Mouse (Mus musculus) embryonic facial prominence, embryonic 12.5 days (tissue): ENCODE data around the gene Gtf3c2. TPM values are rescaled to one million over a fixed set of nuclear protein-coding genes. Genes with fewer than 3 reads are reported as not detected.
A peak's percentile ranks its signal among the peaks of the same experiment; 100 is the strongest.

Experiments
- ATAC-seq: fragments of 200-750 bp; cut with Nextera tagmentation; 2 replicates; pipeline ENCODE4 v1.8.0; 2017; ENCODE audit not compliant: insufficient number of reproducible peaks, insufficient read depth, low FRiP score, low TSS enrichment
- H3K27ac ChIP-seq: fragments of 300-500 bp; sonication (generic); 2 replicates; pipeline ENCODE4 v1.5.1; 2016; ENCODE audit warnings: mild to moderate bottlenecking
- H3K27me3 ChIP-seq: fragments of 300-500 bp; sonication (generic); 2 replicates; pipeline ENCODE4 v1.6.1; 2016; ENCODE audit warnings: mild to moderate bottlenecking, moderate library complexity
- H3K36me3 ChIP-seq: fragments of 300-500 bp; sonication (generic); 2 replicates; pipeline ENCODE4 v1.6.1; 2016; ENCODE audit warnings: mild to moderate bottlenecking
- H3K4me1 ChIP-seq: fragments of 300-500 bp; sonication (generic); 2 replicates; pipeline ENCODE4 v1.6.1; 2016
- H3K4me2 ChIP-seq: fragments of 300-500 bp; sonication (generic); replicated peaks from 2 replicates; pipeline ENCODE4 v1.6.1; 2016; ENCODE audit warnings: mild to moderate bottlenecking, moderate library complexity
- H3K4me3 ChIP-seq: fragments of 300-500 bp; sonication (generic); 2 replicates; pipeline ENCODE4 v1.5.1; 2016; ENCODE audit warnings: mild to moderate bottlenecking
- H3K9ac ChIP-seq: fragments of 300-500 bp; sonication (generic); 2 replicates; pipeline ENCODE4 v1.6.1; 2016; ENCODE audit warnings: mild to moderate bottlenecking, moderate library complexity
- H3K9me3 ChIP-seq: fragments of 300-500 bp; sonication (generic); 2 replicates; pipeline ENCODE4 v1.6.1; 2016; ENCODE audit warnings: mild to moderate bottlenecking, moderate library complexity
- WGBS: fragments of 180-500 bp; shearing (Covaris S2); methylation state at CpG from one replicate; pipeline ENCODE4 v1.1.7; 2016; 5-methylcytosine and 5-hydroxymethylcytosine counted together
- polyA plus RNA-seq: library from polyadenylated mRNA; unstranded; fragments of >200 nt; fragmentation: Nextera tagmentation; extraction: Ambion mirVana; gene quantifications from 2 replicates; pipeline ENCODE4 v1.2.1, GENCODE M21; 2016

Gene Gtf3c2
- polyA plus RNA-seq, 1 experiment from 2014 or later = 95.9 TPM

GRCm38 (mm10) chr5:31196207-31196606, 16.3 kb upstream of the Gtf3c2 start:
- no peak overlapping the region for H3K9ac ChIP-seq
- peaks cover 26% of the 10 kb centered on the region for H3K4me1 ChIP-seq
- H3K27me3 ChIP-seq = no peaks in the 10 kb centered on the region
- peaks cover 4% of the 10 kb centered on the region; the same call in 1 of the 2 replicates for H3K9me3 ChIP-seq
- H3K36me3 ChIP-seq = peaks cover 62% of the 10 kb centered on the region
- no peak overlapping the region for H3K27ac ChIP-seq
- H3K4me2 ChIP-seq = no peak overlapping the region
- WGBS = 94% methylated on average over 10 of the region's 10 CpGs
- no peak for ATAC-seq
- no peak overlapping the region for H3K4me3 ChIP-seq

- Histone ChIP-seq H3K36me3 (peaks cover 66% of the 10 kb centered on the region), H3K27ac (no peak overlapping the region)
- ATAC-seq = no peak
Observed at GRCm38 (mm10) chr5:31195671-31196070, 15.7 kb upstream of the Gtf3c2 start.

GRCm38 (mm10) chr5:31194486-31195485, 14.8 kb upstream of the Gtf3c2 start:
- Histone ChIP-seq H3K4me2 (peak overlapping the region; percentile 91), H3K9ac (no peak overlapping the region; the same call in 1 of the 2 replicates)

More at GRCm38 (mm10) chr5:31195671-31196070, 15.7 kb upstream of the Gtf3c2 start:
- Histone ChIP-seq H3K4me3 (no peak overlapping the region), H3K9ac (no peak overlapping the region), H3K4me2 (no peak overlapping the region), H3K4me1 (peaks cover 22% of the 10 kb centered on the region), H3K27me3 (no peaks in the 10 kb centered on the region), H3K9me3 (peaks cover 4% of the 10 kb centered on the region; the same call in 1 of the 2 replicates)
- WGBS = 91% methylated on average over 4 of the region's 4 CpGs

GRCm38 (mm10) chr5:31193631-31194281, 13.8 kb upstream of the Gtf3c2 start:
- peak overlapping the region; percentile 86 for H3K27ac ChIP-seq
- no peaks in the 10 kb centered on the region for H3K27me3 ChIP-seq
- ATAC-seq = no peak
- H3K4me1 ChIP-seq = peaks cover 18% of the 10 kb centered on the region
- peak overlapping the region; percentile 91 for H3K4me2 ChIP-seq
- peak overlapping the region; percentile 82 for H3K4me3 ChIP-seq
- 12% methylated on average over 25 of the region's 25 CpGs for WGBS
- H3K36me3 ChIP-seq = peaks cover 63% of the 10 kb centered on the region
- H3K9me3 ChIP-seq = no peaks in the 10 kb centered on the region
- peak overlapping the region; percentile 83 for H3K9ac ChIP-seq

More at GRCm38 (mm10) chr5:31194486-31195485, 14.8 kb upstream of the Gtf3c2 start:
- ATAC-seq = no peak
- Histone ChIP-seq H3K4me3 (peak overlapping the region; percentile 82; the same call in 1 of the 2 replicates), H3K4me1 (peaks cover 18% of the 10 kb centered on the region), H3K27ac (no peak overlapping the region), H3K27me3 (no peaks in the 10 kb centered on the region), H3K9me3 (no peaks in the 10 kb centered on the region), H3K36me3 (peaks cover 66% of the 10 kb centered on the region)
- WGBS = 93% methylated on average over 16 of the region's 16 CpGs

GRCm38 (mm10) chr5:31192939-31193630, 13.1 kb upstream of the Gtf3c2 start, which contains the start of the genes Snx17 and Eif2b4:
Snx17 (plus strand) TSS chr5:31193227.
Eif2b4 (minus strand) TSS chr5:31193430.
- Histone ChIP-seq H3K27ac (peak within 1 kb of the TSS; percentile 86), H3K9ac (peak within 1 kb of the TSS; percentile 83), H3K4me3 (peak within 1 kb of the TSS; percentile 82), H3K36me3 (peaks cover 63% of the 10 kb centered on the region), H3K4me1 (peaks cover 18% of the 10 kb centered on the region), H3K9me3 (no peaks in the 10 kb centered on the region), H3K4me2 (peak within 1 kb of the TSS; percentile 91), H3K27me3 (no peaks in the 10 kb centered on the region)
- WGBS = under 1% methylated on average over 48 of the region's 48 CpGs
- peak; percentile 96 for ATAC-seq

GRCm38 (mm10) chr5:31192045-31192938, 12.3 kb upstream of the Gtf3c2 start:
- Histone ChIP-seq H3K9me3 (no peaks in the 10 kb centered on the region), H3K4me1 (peaks cover 18% of the 10 kb centered on the region), H3K9ac (peak overlapping the region; percentile 83), H3K36me3 (peaks cover 63% of the 10 kb centered on the region), H3K27ac (peak overlapping the region; percentile 86), H3K4me3 (peak overlapping the region; percentile 82), H3K4me2 (peak overlapping the region; percentile 91), H3K27me3 (no peaks in the 10 kb centered on the region)
- ATAC-seq = peak; percentile 11; the same call in 1 of the 2 replicates
- WGBS = 13% methylated on average over 40 of the region's 42 CpGs

- H3K27me3 ChIP-seq = no peaks in the 10 kb centered on the region
- no peak for ATAC-seq
- 92% methylated on average over 9 of the region's 9 CpGs for WGBS
Observed at GRCm38 (mm10) chr5:31190201-31190600, 10.3 kb upstream of the Gtf3c2 start.

GRCm38 (mm10) chr5:31188223-31188840, 8.4 kb upstream of the Gtf3c2 start:
- H3K4me2 ChIP-seq = no peak overlapping the region
- peaks cover 41% of the 10 kb centered on the region for H3K36me3 ChIP-seq
- 74% methylated on average over 4 of the region's 4 CpGs for WGBS
- ATAC-seq = no peak
- no peaks in the 10 kb centered on the region for H3K27me3 ChIP-seq
- H3K27ac ChIP-seq = no peak overlapping the region
- no peaks in the 10 kb centered on the region for H3K9me3 ChIP-seq
- H3K4me3 ChIP-seq = no peak overlapping the region
- no peak overlapping the region for H3K9ac ChIP-seq
- peaks cover 9% of the 10 kb centered on the region for H3K4me1 ChIP-seq

More at GRCm38 (mm10) chr5:31190201-31190600, 10.3 kb upstream of the Gtf3c2 start:
- H3K4me3 ChIP-seq = no peak overlapping the region
- peaks cover 50% of the 10 kb centered on the region for H3K36me3 ChIP-seq
- no peak overlapping the region for H3K9ac ChIP-seq
- no peaks in the 10 kb centered on the region for H3K9me3 ChIP-seq
- peaks cover 18% of the 10 kb centered on the region for H3K4me1 ChIP-seq
- no peak overlapping the region for H3K27ac ChIP-seq
- no peak overlapping the region for H3K4me2 ChIP-seq

- WGBS = 63% methylated on average over 4 of the region's 4 CpGs
- 0 out of 2 replicates have a peak, but pooled peaks cover 5% of the 10 kb centered on the region for H3K4me1 ChIP-seq
- H3K9me3 ChIP-seq = no peaks in the 10 kb centered on the region
- H3K36me3 ChIP-seq = peaks cover 21% of the 10 kb centered on the region
- H3K4me3 ChIP-seq = no peak overlapping the region
- no peaks in the 10 kb centered on the region for H3K27me3 ChIP-seq
- no peak overlapping the region for H3K9ac ChIP-seq
- no peak overlapping the region for H3K4me2 ChIP-seq
- no peak for ATAC-seq
- H3K27ac ChIP-seq = no peak overlapping the region
Observed at GRCm38 (mm10) chr5:31183678-31184077, 3.7 kb upstream of the Gtf3c2 start.

GRCm38 (mm10) chr5:31181183-31181770, 1.3 kb upstream of the Gtf3c2 start:
- Histone ChIP-seq H3K9me3 (no peaks in the 10 kb centered on the region), H3K4me2 (no peak overlapping the region), H3K4me1 (peaks cover 10% of the 10 kb centered on the region; the same call in 1 of the 2 replicates), H3K36me3 (no peaks in the 10 kb centered on the region), H3K27ac (no peak overlapping the region), H3K4me3 (0 out of 2 replicates have a peak overlapping the region, but pooled peaks have one; percentile 84), H3K9ac (no peak overlapping the region), H3K27me3 (no peaks in the 10 kb centered on the region)
- ATAC-seq = no peak
- 91% methylated on average over 9 of the region's 9 CpGs for WGBS
